Mouse (Mus musculus) heart, embryonic 14.5 days (tissue): ENCODE measurements around the gene Tenm2. TPM values are rescaled to one million over a fixed set of nuclear protein-coding genes. Genes with fewer than 3 reads are reported as not detected.

Experiments used
- ATAC-seq: fragments of 200-750 bp; cut with Nextera tagmentation; 2 replicates; pipeline ENCODE4 v1.8.0; 2017; ENCODE audit warnings: low read depth, moderate TSS enrichment; ENCODE audit not compliant: insufficient number of reproducible peaks, insufficient read depth, low FRiP score
- H3K27ac ChIP-seq, 2 experiments: fragments of 200-500 bp in 1 of 2; fragments of 300-500 bp in 1 of 2; sonication (generic) in 1 of 2; replicated peaks in 1 of 2; 2 replicates each; pipeline ENCODE4 v1.5.1; 2012 to 2014; ENCODE audit warnings: low read depth in 2 of 2, low read length in 2 of 2, control low read depth in 1 of 2, mild to moderate bottlenecking in 1 of 2, mixed read lengths in 1 of 2; ENCODE audit not compliant: control insufficient read depth in 1 of 2, insufficient read depth in 1 of 2
- H3K27me3 ChIP-seq: fragments of 300-500 bp; sonication (generic); 2 replicates; pipeline ENCODE4 v1.6.1; 2014; ENCODE audit warnings: mild to moderate bottlenecking, low read length, control low read depth; ENCODE audit not compliant: control insufficient read depth, insufficient read depth
- H3K36me3 ChIP-seq: fragments of 300-500 bp; sonication (generic); 2 replicates; pipeline ENCODE4 v1.6.1; 2014; ENCODE audit warnings: mild to moderate bottlenecking, control low read depth, low read length, mixed read lengths; ENCODE audit not compliant: control insufficient read depth, insufficient read depth
- H3K4me1 ChIP-seq, 2 experiments: fragments of 200-500 bp in 1 of 2; fragments of 300-500 bp in 1 of 2; sonication (generic) in 1 of 2; 2 replicates each; pipeline ENCODE4 v1.6.1; 2012 to 2014; ENCODE audit warnings: low read length in 2 of 2, control low read depth in 1 of 2, mixed read lengths in 1 of 2; ENCODE audit not compliant: control insufficient read depth in 2 of 2, insufficient read depth in 2 of 2
- H3K4me2 ChIP-seq: fragments of 300-500 bp; sonication (generic); 2 replicates; pipeline ENCODE4 v1.6.1; 2014; ENCODE audit warnings: mild to moderate bottlenecking, low read length
- H3K4me3 ChIP-seq, 2 experiments: fragments of 200-500 bp in 1 of 2; fragments of 300-500 bp in 1 of 2; sonication (generic) in 1 of 2; 2 replicates each; pipeline ENCODE4 v1.5.1; 2012 to 2014; ENCODE audit warnings: low read length in 2 of 2, mild to moderate bottlenecking in 2 of 2, control low read depth in 1 of 2, low read depth in 1 of 2, moderate library complexity in 1 of 2; ENCODE audit not compliant: control insufficient read depth in 1 of 2, insufficient read depth in 1 of 2
- H3K9ac ChIP-seq: fragments of 300-500 bp; sonication (generic); 2 replicates; pipeline ENCODE4 v1.6.1; 2014; ENCODE audit warnings: mild to moderate bottlenecking, low read length
- H3K9me3 ChIP-seq: fragments of 300-500 bp; sonication (generic); 2 replicates; pipeline ENCODE4 v1.6.1; 2016; ENCODE audit warnings: low read length, control low read depth; ENCODE audit not compliant: control insufficient read depth
- WGBS: fragments of 180-500 bp; shearing (Covaris S2); extraction: QIAGEN DNeasy Blood & Tissue Kit; methylation state at CpG from one replicate; pipeline ENCODE4 v1.1.7; 2014; 5-methylcytosine and 5-hydroxymethylcytosine counted together
- polyA plus RNA-seq: library from polyadenylated mRNA; unstranded; fragments of >200 nt; fragmentation: Nextera tagmentation; extraction: Ambion mirVana; gene quantifications from 2 replicates; pipeline ENCODE4 v1.2.1, GENCODE M21; 2014

Gene Tenm2
- polyA plus RNA-seq, 1 experiment from 2014 or later, result 0.96 TPM

GRCm38 (mm10) chr11:36351752-36352151 lies 884.0 kb downstream of the Tenm2 start:
- Histone ChIP-seq H3K36me3 (no peaks in the 10 kb centered on the region), H3K9ac (no peak overlapping the region), H3K27me3 (no peaks in the 10 kb centered on the region), H3K9me3 (no peaks in the 10 kb centered on the region), H3K27ac (no peak overlapping the region), H3K4me1 (0 out of 4 replicates have a peak, but pooled peaks cover 0 to 3% of the 10 kb centered on the region in 2 experiments), H3K4me2 (no peak overlapping the region), H3K4me3 (no peak overlapping the region)
- WGBS, result 45% methylated on average over 6 of the region's 6 CpGs
- ATAC-seq, result no peak

GRCm38 (mm10) chr11:36351341-36351740 lies 884.4 kb downstream of the Tenm2 start:
- Histone ChIP-seq H3K27ac (no peak overlapping the region), H3K9ac (no peak overlapping the region), H3K27me3 (no peaks in the 10 kb centered on the region), H3K36me3 (no peaks in the 10 kb centered on the region), H3K4me2 (no peak overlapping the region), H3K9me3 (no peaks in the 10 kb centered on the region), H3K4me3 (no peak overlapping the region), H3K4me1 (0 out of 4 replicates have a peak, but pooled peaks cover 0 to 3% of the 10 kb centered on the region in 2 experiments)
- 80% methylated on average over 6 of the region's 6 CpGs for WGBS
- no peak for ATAC-seq

GRCm38 (mm10) chr11:36350264-36350663 lies 885.5 kb downstream of the Tenm2 start:
- H3K27ac ChIP-seq, result no peak overlapping the region
- WGBS, result 86% methylated on average over 1 of the region's 1 CpGs
- ATAC-seq, result no peak
- no peak overlapping the region for H3K4me3 ChIP-seq
- no peaks in the 10 kb centered on the region for H3K36me3 ChIP-seq
- H3K9me3 ChIP-seq, result no peaks in the 10 kb centered on the region
- H3K27me3 ChIP-seq, result no peaks in the 10 kb centered on the region
- no peak overlapping the region for H3K9ac ChIP-seq
- 0 out of 4 replicates have a peak, but pooled peaks cover 0 to 3% of the 10 kb centered on the region in 2 experiments for H3K4me1 ChIP-seq
- no peak overlapping the region for H3K4me2 ChIP-seq

- Histone ChIP-seq H3K9me3 (no peaks in the 10 kb centered on the region), H3K36me3 (no peaks in the 10 kb centered on the region), H3K4me1 (0 out of 4 replicates have a peak, but pooled peaks cover 0 to 3% of the 10 kb centered on the region in 2 experiments), H3K9ac (no peak overlapping the region), H3K4me2 (no peak overlapping the region), H3K27me3 (no peaks in the 10 kb centered on the region), H3K4me3 (no peak overlapping the region), H3K27ac (no peak overlapping the region)
- no peak for ATAC-seq
- 66% methylated on average over 2 of the region's 2 CpGs for WGBS
Measured at GRCm38 (mm10) chr11:36349856-36350255, 885.9 kb downstream of the Tenm2 start.

- WGBS, result 77% methylated on average over 3 of the region's 3 CpGs
Measured at GRCm38 (mm10) chr11:36341799-36342198, 894.0 kb downstream of the Tenm2 start.

GRCm38 (mm10) chr11:36338424-36338823 lies 897.3 kb downstream of the Tenm2 start:
- Histone ChIP-seq H3K27ac (no peak overlapping the region), H3K27me3 (no peaks in the 10 kb centered on the region), H3K36me3 (no peaks in the 10 kb centered on the region), H3K4me1 (peaks cover 6 to 7% of the 10 kb centered on the region in 2 experiments), H3K4me3 (no peak overlapping the region), H3K9me3 (no peaks in the 10 kb centered on the region), H3K9ac (no peak overlapping the region), H3K4me2 (no peak overlapping the region)
- 39% methylated on average over 4 of the region's 4 CpGs for WGBS
- no peak for ATAC-seq

More at GRCm38 (mm10) chr11:36341799-36342198, 894.0 kb downstream of the Tenm2 start:
- Histone ChIP-seq H3K36me3 (no peaks in the 10 kb centered on the region), H3K27ac (no peak overlapping the region), H3K4me2 (no peak overlapping the region), H3K4me1 (no peaks in the 10 kb centered on the region), H3K27me3 (no peaks in the 10 kb centered on the region), H3K4me3 (no peak overlapping the region), H3K9me3 (no peaks in the 10 kb centered on the region), H3K9ac (no peak overlapping the region)
- ATAC-seq, result no peak

DNA sequence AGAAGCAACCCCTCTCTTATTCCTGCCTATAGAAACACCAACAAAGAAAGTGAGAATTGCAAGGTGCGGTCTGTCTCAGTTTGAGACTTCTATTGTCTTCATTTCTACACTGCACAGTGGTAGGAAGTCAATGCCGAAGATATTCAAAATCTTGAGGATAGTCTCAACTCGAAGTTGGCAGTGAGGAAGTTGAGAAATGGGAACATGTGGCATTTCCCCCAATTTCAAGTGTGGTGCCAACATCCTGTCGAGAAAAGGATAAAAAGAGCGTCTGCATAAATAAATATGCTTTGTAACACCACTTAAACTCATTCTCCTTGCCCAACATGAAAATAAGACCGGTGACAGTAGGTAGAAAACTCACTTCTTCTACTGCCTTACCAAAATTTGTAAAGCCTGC lies 898.7 kb downstream of the Tenm2 start:
- H3K9me3 ChIP-seq, result no peaks in the 10 kb centered on the region
- H3K9ac ChIP-seq, result no peak overlapping the region
- no peak overlapping the region for H3K4me3 ChIP-seq
- WGBS, result 76% methylated on average over 6 of the region's 6 CpGs
- no peaks in the 10 kb centered on the region for H3K27me3 ChIP-seq
- H3K4me1 ChIP-seq, result peaks cover 6 to 7% of the 10 kb centered on the region in 2 experiments
- ATAC-seq, result no peak
- H3K27ac ChIP-seq, result no peak overlapping the region
- H3K4me2 ChIP-seq, result no peak overlapping the region
- no peaks in the 10 kb centered on the region for H3K36me3 ChIP-seq

DNA sequence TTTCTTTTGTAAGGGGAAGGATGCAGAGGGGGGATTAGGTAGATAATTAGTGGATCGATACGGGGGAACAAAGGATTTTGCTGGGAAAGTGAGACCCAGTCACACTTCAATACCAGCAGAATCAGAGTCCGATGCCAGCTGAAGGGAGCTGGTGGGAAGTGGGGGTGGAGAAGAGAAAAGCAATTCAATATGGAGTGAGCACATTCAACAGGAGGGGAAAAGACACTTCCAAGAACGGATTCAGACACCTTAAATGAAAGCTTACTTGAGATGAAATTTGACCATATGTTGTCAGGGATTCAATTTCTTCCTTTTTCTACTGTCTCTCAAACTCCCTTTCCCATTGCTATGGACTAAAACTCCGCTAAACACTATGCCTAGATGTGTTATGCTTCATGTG lies 900.6 kb downstream of the Tenm2 start:
- Histone ChIP-seq H3K27me3 (no peaks in the 10 kb centered on the region), H3K27ac (no peak overlapping the region), H3K9ac (no peak overlapping the region), H3K4me3 (no peak overlapping the region), H3K4me1 (peaks cover 6 to 7% of the 10 kb centered on the region in 2 experiments), H3K4me2 (no peak overlapping the region), H3K9me3 (no peaks in the 10 kb centered on the region), H3K36me3 (no peaks in the 10 kb centered on the region)
- no peak for ATAC-seq
- WGBS, result 77% methylated on average over 5 of the region's 5 CpGs
